Mouse (Mus musculus) 3T3-L1 (cell line): Measurements from ENCODE around the gene Gm10309.
"Not testable (repeated sequence)": the region's sequence is repeated elsewhere in the genome, so short reads cannot be mapped to it uniquely, and the experiment has no call there.

ENCODE experiments used
- DNase-seq: peaks from one replicate; pipeline ENCODE4 v3.0.0-alpha.2; 2015; ENCODE audit warnings: low read depth, low spot score

Gene Gm10309

DNA sequence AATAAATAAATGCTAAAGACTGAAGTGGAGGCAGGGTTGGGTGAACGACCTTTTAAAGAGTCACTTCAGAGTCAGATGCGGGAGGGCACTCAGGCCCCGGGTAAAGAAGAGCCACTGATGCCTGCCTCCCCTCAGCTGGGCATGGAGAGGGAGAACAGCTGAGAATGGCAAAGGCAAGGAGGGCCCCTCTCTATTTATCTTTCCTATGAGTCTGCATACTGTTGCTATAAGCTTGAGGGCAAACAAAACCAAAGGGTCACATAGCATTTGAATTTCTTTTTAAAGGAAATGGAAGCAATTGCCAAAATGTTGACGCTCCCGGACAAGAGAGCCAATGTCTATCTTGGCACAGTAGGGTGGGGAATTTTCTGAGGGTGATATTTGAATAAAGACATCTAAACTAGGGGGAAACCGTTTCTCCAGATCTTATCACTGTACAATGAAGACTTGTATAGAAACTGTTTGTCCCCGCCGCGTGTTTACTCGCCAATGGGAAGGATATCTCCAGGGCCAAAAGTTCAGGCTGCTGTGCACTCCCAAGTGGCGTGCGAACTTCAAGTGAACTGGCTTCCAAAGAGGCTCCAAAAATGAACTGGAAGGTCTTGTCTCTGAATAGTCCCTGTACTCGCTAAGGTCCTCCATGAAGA is 10.1 kb upstream of the Gm10309 start:
- DNase-seq: no peak

DNA sequence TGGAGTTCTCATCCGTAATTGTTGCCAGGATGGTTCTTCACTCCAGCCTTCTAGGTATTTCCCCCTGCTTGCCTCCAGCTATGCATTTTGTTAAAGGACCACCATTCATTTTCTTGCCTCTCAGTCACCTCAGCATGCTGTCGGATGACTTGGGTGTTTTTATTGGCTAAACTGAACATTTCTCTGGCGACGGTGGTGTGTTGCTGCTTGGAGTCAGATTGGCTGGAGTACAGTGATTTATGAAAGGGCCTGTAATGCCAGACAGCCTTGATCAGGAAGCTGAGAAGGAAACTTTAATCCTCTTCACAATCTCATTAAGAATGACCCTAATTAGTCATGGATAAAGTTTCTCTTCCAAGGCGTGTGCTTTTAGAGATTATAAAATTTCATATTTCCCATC is 4.8 kb upstream of the Gm10309 start:
- no peak for DNase-seq

DNA sequence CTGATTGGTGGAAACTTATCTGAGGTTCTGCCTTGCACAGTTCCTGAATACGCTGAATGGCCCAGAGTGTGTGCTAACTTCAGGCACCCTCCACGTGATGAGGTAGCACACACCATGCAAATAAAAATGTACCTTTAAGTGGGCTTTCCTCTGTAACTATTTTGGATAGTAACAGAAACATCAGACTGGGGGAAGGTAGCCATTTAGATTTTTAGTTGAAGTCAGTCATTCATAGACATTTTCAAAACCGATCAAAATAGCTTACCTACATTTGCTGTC is 3.1 kb upstream of the Gm10309 start:
- DNase-seq: no peak

DNA sequence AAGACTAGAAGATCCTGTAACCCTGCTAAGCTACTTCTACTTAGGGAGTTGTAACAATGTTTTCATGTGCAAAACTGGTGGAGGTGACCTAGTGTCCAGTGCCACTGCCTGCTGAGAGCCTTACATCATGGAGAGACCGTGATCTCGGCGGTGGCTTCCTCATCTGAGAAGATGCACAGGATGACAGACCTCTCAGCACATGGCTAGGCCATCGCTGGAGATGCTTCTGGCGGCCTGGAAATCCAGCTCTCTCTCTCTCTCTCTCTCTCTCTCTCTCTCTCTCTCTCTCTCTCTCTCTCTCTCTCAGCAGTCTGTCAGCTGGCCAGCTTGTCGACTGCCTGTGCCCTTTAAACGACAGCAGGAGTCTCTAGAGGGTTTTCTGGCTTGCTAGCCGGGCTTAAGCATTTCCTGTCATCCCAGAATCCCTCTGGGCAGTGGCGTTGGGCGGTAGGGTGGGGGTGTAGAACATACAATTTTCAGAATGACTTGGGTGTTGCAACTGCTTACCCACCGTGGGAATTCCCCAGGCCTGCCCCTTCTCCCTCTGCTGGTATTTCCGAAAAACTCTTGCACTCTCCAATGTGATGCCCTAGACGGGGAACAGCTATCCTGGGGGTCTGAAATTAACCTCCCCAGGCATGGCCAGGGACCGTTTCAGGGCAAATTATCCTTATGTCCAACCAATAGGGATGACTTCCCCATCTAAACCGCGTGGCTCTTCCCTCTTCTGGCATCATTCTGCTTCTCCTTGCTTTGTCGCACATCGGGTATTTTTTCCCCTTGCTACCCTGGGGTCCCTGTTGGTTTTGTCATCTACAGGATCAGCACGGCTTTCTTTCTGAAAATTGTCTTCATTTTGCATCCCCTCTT is 2.5 kb upstream of the Gm10309 start:
- peak; percentile 9 for DNase-seq

DNA sequence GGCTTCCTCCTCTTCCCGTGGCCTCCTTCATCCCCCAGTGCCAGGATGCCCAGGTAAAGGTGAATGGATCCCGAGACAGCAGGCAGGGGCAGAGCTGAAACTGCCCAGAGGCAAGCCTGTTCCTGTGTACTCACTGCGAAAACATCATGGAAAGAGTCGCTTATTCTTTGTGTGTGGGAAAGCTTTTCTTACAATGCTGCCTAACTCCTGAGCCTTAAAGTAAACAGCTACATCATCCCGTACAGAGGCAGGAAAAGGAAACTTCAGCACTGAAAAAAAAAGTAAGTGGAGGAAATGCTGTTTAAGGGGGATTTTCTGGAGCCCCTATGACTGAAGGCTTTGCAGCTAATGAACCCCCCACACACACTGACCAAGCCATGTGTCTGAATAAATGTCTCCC is 1.8 kb upstream of the Gm10309 start:
- no peak for DNase-seq

DNA sequence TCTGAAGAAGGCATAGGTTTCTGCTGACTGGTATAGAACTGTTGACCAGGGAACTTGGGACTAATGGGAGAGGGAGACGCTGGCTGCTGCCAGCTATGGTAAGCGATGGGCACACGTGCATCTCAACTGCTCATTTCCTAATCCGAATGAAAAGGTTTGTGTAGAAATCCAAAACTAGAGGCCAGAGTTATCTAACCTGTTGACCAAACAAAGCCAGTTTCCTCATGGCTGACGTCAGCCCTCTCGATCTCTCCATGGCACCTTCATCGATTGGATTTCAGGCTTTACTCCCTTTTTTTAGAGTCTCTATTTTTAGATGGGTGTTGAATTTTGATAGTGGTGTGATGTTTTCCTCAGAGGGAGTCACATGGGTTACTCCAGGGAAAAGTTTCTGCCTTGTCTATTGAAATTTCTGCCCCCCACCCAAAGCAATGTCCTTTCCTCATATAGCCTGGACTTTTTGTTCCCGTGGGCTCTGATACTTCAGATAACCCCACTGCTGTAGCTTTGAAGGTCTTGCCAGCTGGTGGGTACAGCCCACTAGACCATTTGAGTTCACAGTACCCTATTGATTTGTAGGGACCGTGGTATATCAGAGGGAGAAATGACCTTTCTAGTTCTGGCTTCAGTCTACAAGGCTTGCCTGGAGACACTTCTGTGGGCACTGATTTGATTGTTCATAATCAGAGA is 1.7 kb downstream of the Gm10309 start:
- DNase-seq: no peak

DNA sequence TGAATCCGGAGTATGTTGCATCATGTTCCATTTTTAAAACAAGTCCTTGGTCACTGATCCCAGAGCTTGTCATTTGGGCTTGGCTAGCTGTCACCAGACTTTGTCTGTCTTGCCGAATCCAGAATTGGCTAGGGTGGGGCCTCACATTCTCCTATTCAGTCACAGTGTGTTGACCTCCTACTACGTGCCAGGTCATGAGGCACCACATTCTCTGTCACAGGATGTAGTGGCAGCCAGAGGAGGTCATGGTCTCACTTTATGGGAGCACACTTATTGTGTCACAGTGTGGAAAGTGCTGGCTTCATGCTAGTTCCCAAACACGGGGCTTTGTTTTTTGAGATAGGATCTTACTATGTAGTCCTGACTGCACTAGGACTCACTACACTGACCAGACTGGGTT is 3.6 kb downstream of the Gm10309 start:
- no peak for DNase-seq

DNA sequence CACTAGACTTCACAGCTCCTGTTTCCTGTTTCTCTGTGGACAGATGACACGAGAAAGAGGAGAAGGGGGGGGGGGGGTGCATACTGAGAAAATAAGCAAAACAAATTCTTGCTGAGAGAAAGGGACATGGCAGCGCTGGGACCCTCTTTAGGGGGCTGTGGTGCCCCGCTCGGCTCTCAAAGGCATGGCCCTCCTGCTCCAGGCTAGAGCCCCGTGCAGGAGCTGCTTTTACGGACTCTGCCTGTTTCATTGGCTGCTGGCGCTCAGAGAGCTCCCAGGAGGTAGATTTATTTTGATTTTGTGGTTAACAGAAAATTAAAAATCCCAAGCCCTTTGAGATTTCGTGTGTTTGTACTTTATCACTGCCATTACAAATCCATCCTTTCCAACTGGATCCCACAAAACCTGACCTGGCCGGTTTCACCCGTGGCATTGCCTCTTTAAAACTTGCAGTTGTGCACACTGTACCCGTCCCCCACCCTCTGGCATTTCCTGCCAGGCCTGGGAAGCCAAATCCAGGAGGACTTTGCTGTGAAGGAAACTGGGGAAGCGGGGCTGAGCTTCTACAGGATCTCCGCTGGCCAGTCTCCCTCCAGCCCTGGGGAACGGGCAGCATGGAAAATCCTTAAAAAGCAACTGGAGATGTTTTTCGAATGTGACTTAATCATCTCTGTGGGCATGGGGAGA is 5.5 kb downstream of the Gm10309 start:
- no peak for DNase-seq

DNA sequence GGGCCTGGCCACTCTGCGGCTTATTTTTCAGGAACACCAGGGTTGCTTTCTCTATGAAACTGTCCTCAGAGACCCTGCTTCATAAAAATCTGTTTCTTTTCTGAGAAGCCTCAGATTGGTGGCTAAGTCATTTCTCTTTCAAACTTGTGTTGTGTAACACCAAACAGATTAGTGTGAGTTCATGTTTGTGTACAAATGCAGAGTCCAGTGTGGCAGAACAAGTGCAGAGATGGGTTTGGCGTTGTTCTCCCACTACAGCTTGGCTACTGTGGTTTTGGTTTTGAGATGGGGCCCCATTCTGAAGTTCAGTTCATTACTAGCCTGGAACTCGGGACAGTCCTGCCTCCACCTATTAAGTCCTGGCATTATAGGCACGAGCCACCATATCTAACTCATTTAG is 7.7 kb downstream of the Gm10309 start:
- no peak for DNase-seq

DNA sequence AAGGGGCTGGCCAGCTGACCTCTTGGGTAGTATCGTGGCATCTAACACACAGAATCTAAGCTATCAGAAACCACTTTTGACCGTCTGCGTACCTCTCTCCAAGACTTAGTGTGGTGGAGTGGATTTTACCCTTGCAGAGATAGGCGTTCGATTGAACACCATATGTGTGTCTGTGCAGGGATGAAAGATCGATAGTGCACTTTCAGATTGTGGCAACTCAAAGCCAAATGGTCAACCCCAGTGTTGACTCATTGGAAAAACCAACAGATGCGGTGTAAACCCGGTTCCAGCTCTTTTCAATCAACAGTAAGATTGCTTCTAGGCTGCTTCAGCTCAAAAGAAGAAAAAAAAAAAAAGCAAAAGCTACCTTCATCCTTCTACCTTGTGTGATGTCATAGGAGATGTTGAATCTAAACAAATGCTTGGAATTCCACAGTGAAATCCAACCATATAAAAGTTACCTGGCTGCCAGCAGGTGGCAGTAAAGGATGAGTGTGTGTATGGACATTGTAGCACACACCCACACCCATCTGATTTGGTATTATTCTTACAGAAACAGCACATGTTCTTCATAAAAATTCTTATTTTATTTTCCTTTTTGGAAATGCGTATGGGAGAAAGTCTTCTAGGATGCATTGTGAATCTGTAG is 8.8 kb downstream of the Gm10309 start:
- peak; percentile 82 for DNase-seq

DNA sequence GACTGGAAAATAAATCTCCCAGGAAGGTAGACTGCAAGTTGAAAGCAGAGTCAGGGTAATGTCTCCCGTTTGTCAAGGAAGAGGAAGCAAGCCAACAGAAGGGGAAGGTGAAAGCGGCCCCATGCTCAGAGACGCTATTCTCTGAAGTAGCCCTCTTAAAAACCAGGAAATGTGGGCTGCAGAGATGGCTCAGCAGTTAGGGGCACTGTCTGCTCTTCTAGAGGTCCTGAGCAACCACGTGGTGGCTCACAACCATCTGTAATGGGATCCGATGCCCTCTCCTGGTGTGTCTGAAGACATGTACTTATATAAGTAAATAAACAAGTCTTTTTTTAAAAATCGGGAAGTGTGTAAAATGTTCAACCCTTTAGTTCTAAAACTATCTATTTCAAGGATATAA is 10.1 kb downstream of the Gm10309 start:
- DNase-seq: no peak

DNA sequence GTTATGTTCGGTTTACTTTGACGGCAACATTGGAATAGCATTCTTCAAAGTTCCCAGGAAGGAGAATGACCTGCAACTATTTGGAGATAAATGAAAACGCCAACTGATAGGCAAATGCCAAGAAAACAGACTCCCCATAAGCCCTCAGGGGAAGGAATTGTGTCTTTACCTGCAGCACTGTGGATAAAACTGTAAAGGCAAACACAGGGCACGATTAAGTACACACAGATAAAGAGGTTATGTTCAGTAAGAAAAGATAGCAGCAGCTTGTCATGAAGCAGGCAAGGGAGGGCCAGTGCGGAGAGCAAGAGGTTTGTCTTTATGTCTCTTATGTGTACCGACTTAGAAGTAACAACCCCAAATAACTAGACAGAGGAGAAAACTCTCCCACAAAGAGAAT is 10.5 kb downstream of the Gm10309 start:
- no peak for DNase-seq

DNA sequence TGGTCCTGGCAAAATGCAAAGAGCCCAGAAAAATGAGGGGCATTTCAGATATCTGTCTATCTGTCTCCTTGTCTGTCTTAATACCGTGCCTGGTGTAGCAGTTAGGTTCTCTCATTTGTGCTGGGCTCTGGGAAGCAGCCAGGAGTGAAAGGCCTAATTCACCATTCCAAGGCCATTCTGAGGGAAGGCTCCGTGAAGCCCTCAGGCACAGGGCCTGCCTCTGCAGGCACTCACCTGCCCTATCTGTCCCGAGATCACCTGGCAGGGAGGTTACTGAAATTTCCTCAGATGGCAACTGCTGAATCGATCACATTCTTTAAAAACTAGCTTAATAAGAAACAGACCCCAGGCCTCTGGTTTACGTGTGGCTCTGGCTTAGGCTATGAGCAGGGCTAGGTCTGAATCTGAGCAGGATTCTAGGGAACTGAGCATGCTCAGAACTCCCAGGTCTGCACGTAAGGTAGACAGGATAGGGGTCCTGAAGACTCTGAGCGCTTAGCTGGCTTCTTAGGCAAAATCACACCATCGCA is 11.1 kb downstream of the Gm10309 start:
- no peak for DNase-seq

DNA sequence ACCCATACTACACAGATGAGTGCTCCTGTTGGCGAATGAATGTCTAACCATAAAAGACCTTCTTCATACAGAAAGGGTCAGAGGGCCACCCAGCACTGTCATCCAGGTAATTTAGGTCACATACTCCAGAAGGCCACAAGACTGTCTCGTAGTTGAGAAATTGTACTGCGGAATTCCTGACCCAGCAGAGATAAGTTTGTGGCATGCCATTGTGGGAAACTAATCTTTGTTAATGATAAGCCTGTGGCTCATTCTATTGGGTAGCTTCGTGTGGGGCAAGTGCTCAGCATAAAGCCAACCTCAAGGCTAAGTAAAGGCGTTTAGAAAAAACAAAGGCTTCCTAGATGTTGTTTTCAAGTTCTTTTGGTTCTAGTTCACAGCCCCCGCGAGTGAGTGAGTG is 12.7 kb downstream of the Gm10309 start:
- DNase-seq: no peak

DNA sequence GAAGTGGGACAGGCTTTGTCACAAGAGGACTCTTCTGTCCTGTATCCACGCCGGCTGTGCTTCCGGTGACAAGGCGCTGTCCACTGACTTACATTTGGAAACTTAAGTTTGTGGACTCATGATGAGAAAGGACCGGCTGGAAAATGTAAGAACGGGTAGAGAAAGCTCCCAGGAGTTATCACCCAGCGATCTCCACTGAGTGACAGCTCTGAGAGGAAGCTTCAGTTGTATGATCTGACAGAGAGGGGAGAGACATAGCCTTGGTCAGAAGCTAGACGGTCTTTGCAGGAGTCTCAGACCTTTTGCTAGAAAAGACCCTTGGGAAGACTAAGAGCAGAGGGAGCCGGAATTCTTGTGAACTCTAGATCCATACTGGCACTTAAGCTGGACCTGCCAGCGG is 15.2 kb downstream of the Gm10309 start:
- DNase-seq: no peak

DNA sequence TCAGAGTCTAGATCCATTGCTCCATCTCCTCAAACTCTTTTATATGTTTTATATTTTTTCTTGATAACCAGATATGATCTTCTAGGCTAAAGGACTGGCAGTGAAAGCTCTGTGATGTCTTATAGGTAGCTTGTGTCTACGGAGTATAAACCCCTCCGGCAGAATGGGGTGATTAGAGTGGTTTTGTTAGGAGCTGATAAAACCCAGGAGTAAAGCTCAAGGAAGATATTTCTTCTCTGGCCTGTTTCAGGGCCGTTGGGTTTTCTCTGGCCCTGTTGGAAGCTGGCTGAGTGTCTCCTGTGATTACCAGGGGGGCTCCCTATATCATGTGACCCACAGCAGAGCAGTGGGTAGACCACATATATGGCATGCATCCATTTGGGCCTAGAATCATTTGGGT is 17.6 kb downstream of the Gm10309 start:
- DNase-seq: no peak

DNA sequence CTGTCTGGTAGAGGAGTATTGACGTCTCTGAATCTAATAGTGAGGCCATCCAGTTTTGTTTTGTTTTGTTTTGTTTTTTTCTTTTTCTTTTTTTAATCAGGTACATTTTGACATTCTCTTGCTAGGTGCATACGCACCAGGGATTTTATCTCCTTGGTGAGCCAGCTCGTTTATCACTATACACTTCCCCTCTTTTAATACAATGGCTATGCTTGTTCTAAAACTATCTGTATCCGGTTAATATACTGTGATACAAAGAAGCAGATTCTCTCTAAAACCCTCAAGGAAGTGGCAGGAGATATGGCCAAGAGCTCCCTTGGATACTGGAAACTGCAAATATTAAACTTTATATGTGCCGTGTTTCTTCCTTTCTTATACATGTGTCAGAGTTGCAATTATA is 18.4 kb downstream of the Gm10309 start:
- DNase-seq: no peak

DNA sequence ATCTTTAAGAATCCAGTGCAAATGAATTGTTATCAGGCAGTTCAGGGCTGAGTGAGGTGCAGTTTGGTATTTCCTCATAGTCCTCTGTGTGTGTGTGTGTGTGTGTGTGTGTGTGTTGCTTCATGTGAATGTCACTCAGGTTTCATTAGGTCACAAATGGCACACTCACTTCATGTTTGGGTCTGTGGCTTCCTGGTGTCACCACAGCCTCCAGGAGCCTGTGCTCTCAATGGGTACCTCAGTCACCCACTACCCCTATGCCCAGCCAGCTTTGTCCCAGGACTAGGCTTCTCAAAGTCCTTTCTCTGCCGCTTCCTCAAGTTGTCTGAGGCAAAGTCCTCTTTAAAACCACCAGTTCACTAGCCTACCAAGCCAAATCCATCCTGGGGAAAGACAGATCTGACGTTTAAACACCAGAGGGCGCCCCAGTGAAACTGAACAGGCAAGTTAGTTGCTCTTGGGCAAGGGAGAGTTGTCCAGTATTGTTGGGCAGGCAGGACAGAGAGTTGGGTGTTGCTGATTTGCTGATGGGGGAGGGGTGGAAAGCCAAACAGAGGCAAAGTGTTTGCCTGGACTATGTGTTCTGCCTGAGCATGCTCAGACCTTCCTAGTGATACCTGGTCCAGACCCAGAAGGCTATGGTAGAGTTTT is 20.8 kb downstream of the Gm10309 start:
- peak; percentile 87 for DNase-seq

DNA sequence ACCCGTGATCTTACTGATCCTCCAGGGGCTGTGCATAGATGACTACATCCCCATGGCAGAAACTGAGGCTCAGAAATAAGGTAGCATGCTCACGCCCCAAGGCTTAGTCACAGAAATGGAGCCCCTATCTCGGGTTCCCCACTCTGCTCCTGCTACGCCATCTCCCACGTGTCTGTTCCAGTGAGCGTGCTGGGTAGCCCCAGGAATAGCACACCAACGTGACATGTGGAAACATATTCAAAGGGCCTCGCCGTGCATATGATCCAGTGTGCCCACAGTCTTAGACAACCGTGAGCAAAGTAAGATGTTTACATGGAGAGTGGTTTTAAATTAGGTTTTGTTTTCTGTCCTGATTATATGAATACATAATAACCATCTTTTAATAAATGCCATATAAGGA is 22.4 kb downstream of the Gm10309 start:
- DNase-seq: no peak

DNA sequence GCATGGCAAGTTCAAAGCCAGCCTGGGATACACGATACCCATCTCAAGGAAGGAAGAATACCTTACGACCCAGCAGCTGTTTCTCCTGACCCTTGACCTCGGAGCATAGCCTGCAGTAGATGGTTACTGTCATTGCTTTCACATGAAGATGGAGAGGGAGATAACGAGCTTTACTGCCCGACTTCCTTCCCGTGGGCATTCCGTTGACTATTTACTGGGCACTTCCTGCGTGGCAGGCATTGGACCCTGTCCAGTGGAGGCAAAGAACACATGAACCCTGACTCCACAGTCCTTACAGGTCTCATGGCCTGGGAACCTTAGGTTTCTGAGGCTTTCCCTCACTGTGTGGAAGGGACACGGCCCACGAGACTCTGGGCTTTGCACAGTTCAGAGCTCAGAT is 25.6 kb downstream of the Gm10309 start:
- no peak for DNase-seq

DNA sequence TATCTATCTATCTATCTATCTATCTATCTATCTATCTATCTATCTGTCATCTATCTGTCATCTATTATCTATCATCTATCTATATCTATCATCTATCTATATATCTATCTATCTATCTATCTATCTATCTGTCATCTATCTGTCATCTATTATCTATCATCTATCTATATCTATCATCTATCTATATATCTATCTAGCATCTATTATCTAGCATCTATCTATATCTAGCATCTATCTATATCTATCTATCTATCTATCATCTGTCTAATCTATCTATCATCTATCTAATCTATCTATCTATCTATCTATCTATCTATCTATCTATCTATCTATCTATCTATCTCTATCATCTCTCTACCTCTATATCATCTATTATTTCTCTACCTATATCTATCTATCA is 27.6 kb downstream of the Gm10309 start:
- not testable (repeated sequence) for DNase-seq
